Mouse (Mus musculus): ENCODE data around the gene Il12rb1. TPM values are rescaled to one million over a fixed set of nuclear protein-coding genes. Genes with fewer than 3 reads are reported as not detected.
A peak's percentile ranks its signal among the peaks of the same experiment; 100 is the strongest.

Gene Il12rb1
- total RNA-seq, 2 experiments from 2014 or later = not detected

GRCm38 (mm10) chr8:70773833-70774232, 34.4 kb upstream of the Il12rb1 start:
- DNase-seq = peak; percentile 86 to 90

- DNase-seq = no peak
These were observed 33.5 kb upstream of the Il12rb1 start for GRCm38 (mm10) chr8:70774740-70775139.

- DNase-seq = no peak
These were observed 33.0 kb upstream of the Il12rb1 start for GRCm38 (mm10) chr8:70775227-70775626.

- DNase-seq = peak in 1 of 2 experiments; percentile 57
These were observed 32.3 kb upstream of the Il12rb1 start for GRCm38 (mm10) chr8:70775851-70776495.

GRCm38 (mm10) chr8:70776496-70777444, 31.5 kb upstream of the Il12rb1 start, which contains the start of gene Pik3r2:
TSS of gene Pik3r2 (minus strand) at chr8:70776713.
- DNase-seq = peak; percentile 98

- no peak for DNase-seq
These were observed 28.2 kb upstream of the Il12rb1 start for GRCm38 (mm10) chr8:70780093-70780492.

GRCm38 (mm10) chr8:70786291-70787050, 21.8 kb upstream of the Il12rb1 start:
- DNase-seq = no peak

GRCm38 (mm10) chr8:70787051-70787445, 21.2 kb upstream of the Il12rb1 start:
- no peak for DNase-seq

- DNase-seq = no peak
These were observed 20.1 kb upstream of the Il12rb1 start for GRCm38 (mm10) chr8:70787941-70788667.

GRCm38 (mm10) chr8:70789046-70789445, 19.2 kb upstream of the Il12rb1 start:
- DNase-seq = no peak

GRCm38 (mm10) chr8:70790846-70791245, 17.4 kb upstream of the Il12rb1 start:
- DNase-seq = no peak

- peak in 1 of 2 experiments; percentile 56 for DNase-seq
These were observed 17.0 kb upstream of the Il12rb1 start for GRCm38 (mm10) chr8:70791294-70791701.

GRCm38 (mm10) chr8:70791975-70792691, 16.1 kb upstream of the Il12rb1 start:
- peak; percentile 99 for DNase-seq

- peak in 1 of 2 experiments; percentile 62 for DNase-seq
These were observed 15.5 kb upstream of the Il12rb1 start for GRCm38 (mm10) chr8:70792700-70793099.

GRCm38 (mm10) chr8:70794215-70794614, 14.0 kb upstream of the Il12rb1 start:
- no peak for DNase-seq

GRCm38 (mm10) chr8:70795370-70795769, 12.9 kb upstream of the Il12rb1 start:
- DNase-seq = no peak

- peak in 1 of 2 experiments; percentile 43 for DNase-seq
These were observed 11.7 kb upstream of the Il12rb1 start for GRCm38 (mm10) chr8:70796403-70797080.

- peak; percentile 91 to 95 for DNase-seq
These were observed 10.9 kb upstream of the Il12rb1 start for GRCm38 (mm10) chr8:70797081-70798070.

- DNase-seq = no peak
These were observed 10.0 kb upstream of the Il12rb1 start for GRCm38 (mm10) chr8:70798281-70798680.

Data from adrenal gland, postnatal 36 days (tissue).